14 mouse cellular contexts compared by ENCODE assay signal in the genomic region with DNA sequence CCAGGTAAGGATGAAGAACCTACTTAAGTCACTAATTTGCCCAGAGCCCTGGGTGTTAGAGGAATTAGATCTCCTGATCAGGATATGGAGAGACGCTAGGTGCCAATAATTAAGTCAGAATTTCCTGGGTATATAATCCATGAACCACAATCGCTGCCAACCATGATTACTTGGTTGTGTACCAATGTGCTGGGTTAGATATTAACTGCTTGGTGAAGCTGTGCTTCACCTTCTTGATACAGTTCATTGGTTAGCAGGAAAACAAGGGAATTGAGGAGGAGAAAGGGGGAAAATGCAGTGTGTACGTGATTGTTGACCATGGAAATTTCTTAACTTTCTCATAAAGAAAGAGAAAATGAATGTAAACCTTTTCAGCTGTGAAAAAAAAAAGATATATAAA.
"Had no signal": no experiment of that assay in that cellular context is flagged by ENCODE, and none has a peak within 500 bp of the region (broad histone marks: within the 10 kb centered on the region; RNA-seq: fewer than 3 reads in every experiment).

No protein-coding gene starts in this region.

- H3K4me1 ChIP-seq: limb, embryonic 13.5 days; liver, embryonic 15.5 days; midbrain, embryonic 15.5 days; neural tube, embryonic 13.5 days had no signal

- H3K36me3 ChIP-seq: limb, embryonic 13.5 days; liver, embryonic 15.5 days; midbrain, embryonic 15.5 days; neural tube, embryonic 13.5 days had no signal

- DNase-seq: left cerebral cortex, postnatal 4 days; lung, adult 2 months; lung, postnatal 36 days; retina, postnatal 1 day; right cerebral cortex, postnatal 4 days; thymus, postnatal 36 days had no signal

- H3K4me2 ChIP-seq: limb, embryonic 13.5 days; liver, embryonic 15.5 days; midbrain, embryonic 11.5 days; midbrain, embryonic 15.5 days; neural tube, embryonic 13.5 days had no signal

- H3K9ac ChIP-seq: limb, embryonic 13.5 days; liver, embryonic 15.5 days; midbrain, embryonic 15.5 days; neural tube, embryonic 13.5 days had no signal

- ATAC-seq: hindbrain, postnatal 0 days; lung, postnatal 0 days; midbrain, embryonic 15.5 days had no signal

- H3K4me3 ChIP-seq: limb, embryonic 13.5 days; liver, embryonic 15.5 days; midbrain, embryonic 15.5 days; neural tube, embryonic 13.5 days had no signal

- H3K9me3 ChIP-seq: limb, embryonic 13.5 days; liver, embryonic 15.5 days; midbrain, embryonic 15.5 days; neural tube, embryonic 13.5 days had no signal

- H3K27me3 ChIP-seq: limb, embryonic 13.5 days; liver, embryonic 15.5 days; midbrain, embryonic 15.5 days; neural tube, embryonic 13.5 days had no signal

- H3K27ac ChIP-seq: hindbrain, postnatal 0 days; layer of hippocampus, adult 2 months; limb, embryonic 13.5 days; liver, embryonic 15.5 days; midbrain, embryonic 15.5 days; neural tube, embryonic 13.5 days had no signal
